Mouse (Mus musculus) C2C12 (cell line): ENCODE measurements at regions not wholly inside any gene's neighbourhood (a gene's known extent, or its start where the extent isn't known, plus 50 kb on each side); places are given as distances from the start of the nearest gene placed in this dataset.

Experiments
- CEBPB ChIP-seq: IDR thresholded peaks from one replicate; pipeline ENCODE4 v1.6.1; 2011; ENCODE audit warnings: low read depth, mild to moderate bottlenecking, control low read depth, moderate library complexity
- CTCF ChIP-seq: IDR thresholded peaks from one replicate; pipeline ENCODE4 v1.5.1; 2011; ENCODE audit not compliant: control insufficient read depth, insufficient read depth, insufficient read length
- MAX ChIP-seq: IDR thresholded peaks from one replicate; pipeline ENCODE4 v1.6.1; 2011; ENCODE audit warnings: mild to moderate bottlenecking, control low read depth
- MYOD1 ChIP-seq: IDR thresholded peaks from one replicate; pipeline ENCODE4 v1.6.1; 2011; ENCODE audit warnings: low read depth; ENCODE audit not compliant: control insufficient read depth, insufficient read length

DNA sequence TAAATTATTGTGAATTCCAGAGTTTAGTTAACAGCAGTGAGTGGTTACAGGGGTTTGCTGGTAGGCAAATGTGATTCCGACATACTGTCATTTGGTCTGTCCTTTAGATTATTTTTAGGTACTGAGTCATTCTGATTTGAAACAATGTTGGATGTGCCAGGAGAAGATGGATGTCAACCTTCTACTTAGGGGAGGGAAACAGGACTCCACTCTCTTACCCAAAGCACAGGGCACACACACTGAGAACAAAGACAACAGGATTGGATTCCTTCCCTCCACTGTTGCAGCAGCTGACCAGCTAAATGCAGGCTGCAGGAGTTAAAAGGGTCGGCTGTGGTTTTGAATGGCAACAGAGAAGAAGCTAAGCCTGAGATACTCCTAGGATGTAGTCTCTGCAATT is 186.7 kb upstream of the Pter start:
- no peak for TF ChIP-seq CTCF
- TF ChIP-seq MAX, result no peak
- no peak for TF ChIP-seq CEBPB
- TF ChIP-seq MYOD1, result no peak
